Mouse (Mus musculus) liver, postnatal 0 days (tissue): ENCODE results near the gene Slc47a1.

Experiments
- CTCF ChIP-seq: sonication (generic); IDR thresholded peaks from 2 replicates; pipeline ENCODE4 v1.5.1; 2016; ENCODE audit warnings: antibody characterized with exemption, low read depth
- EP300 ChIP-seq: IDR thresholded peaks from 2 replicates; pipeline ENCODE4 v1.6.1; 2016; ENCODE audit warnings: antibody characterized with exemption, low read depth, mild to moderate bottlenecking

DNA sequence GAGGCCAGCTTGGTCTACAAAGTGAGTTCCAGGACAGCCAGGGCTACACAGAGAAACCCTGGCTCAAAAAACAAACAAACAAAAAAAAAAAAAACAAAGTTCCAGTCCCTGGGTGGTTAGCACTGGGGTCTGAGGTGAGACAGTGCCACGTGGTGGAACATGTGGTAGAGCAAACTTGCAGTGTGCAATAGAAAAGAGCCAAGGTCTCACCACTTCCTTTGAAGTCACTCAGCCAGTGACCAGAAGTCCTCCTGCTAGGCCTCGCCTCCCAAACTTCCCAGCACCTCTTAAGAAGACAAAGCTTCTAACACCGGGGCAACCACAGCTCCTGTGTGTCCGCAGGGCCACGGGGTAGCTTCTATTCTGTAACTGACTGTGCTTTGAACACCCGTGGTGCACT is 9.1 kb upstream of the Slc47a1 start:
- TF ChIP-seq CTCF (no peak), EP300 (no peak)
